Mouse (Mus musculus): ENCODE data around the gene Coq10b.
"Not testable (repeated sequence)": the region's sequence is repeated elsewhere in the genome, so short reads cannot be mapped to it uniquely, and the experiment has no call there.

DNA sequence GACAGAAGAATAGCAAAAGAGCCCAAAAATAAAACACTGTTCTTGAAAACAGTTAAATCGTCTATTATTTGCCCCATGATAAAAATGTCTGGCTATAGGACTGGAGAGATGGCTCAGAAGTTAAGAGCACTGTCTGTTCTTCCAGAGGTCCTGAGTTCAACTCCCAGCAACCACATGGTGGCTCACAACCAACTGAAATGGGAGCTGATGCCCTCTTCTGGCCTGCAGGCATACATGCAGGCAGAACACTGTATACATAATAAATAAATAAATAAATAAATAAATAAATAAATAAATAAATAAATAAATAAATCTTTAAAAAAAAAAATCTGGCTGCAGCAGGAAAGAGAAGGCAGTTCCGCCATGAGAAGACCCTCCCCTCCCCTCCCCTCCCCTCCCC, 44.3 kb upstream of the Coq10b start:
- not testable (repeated sequence) for TF ChIP-seq CTCF (IDR thresholded peaks at IDR 0.05; ENCODE audit: control insufficient read depth, insufficient read depth, insufficient read length); MYOD1 (IDR thresholded peaks at IDR 0.05; ENCODE audit: control insufficient read depth, insufficient read length, low read depth); USF1 (IDR thresholded peaks at IDR 0.05; ENCODE audit: low read depth); MAX (IDR thresholded peaks at IDR 0.05); CEBPB (IDR thresholded peaks at IDR 0.05; ENCODE audit: low read depth); MYOG (IDR thresholded peaks at IDR 0.05; ENCODE audit: control insufficient read depth, extremely low read depth, insufficient read length); FOSL1 (IDR thresholded peaks at IDR 0.05; ENCODE audit: insufficient read depth, low read length, poor library complexity, severe bottlenecking)

Data from C2C12 (cell line).